28 mouse cellular contexts compared by ENCODE assay signal in genomic region chr10:96499274-96499673, GRCm38 (mm10).
DNase-seq lines count a peak whose midpoint lies in the region; ATAC-seq and TF ChIP-seq lines count a peak whose summit lies in the region.
"Had no signal": no experiment of that assay in that cellular context is flagged by ENCODE, and none has a peak within 500 bp of the region (broad histone marks: within the 10 kb centered on the region; RNA-seq: fewer than 3 reads in every experiment).

No protein-coding gene starts in this region.

- 76% methylated on average over 2 of the region's 2 CpGs for WGBS in lung, embryonic 14.5 days
- WGBS in lung, adult 2 months = 64% methylated on average over 2 of the region's 2 CpGs
- WGBS in lung, postnatal 0 days = 56% methylated on average over 2 of the region's 2 CpGs
- 88% methylated on average over 2 of the region's 2 CpGs for WGBS in midbrain, embryonic 13.5 days

- H3K4me2 ChIP-seq in lung, embryonic 14.5 days = no peak overlapping the region
- H3K4me2 ChIP-seq in lung, postnatal 0 days (replicated peaks; ENCODE audit: low read depth, low read length) = no peak overlapping the region
- no peak overlapping the region for H3K4me2 ChIP-seq in midbrain, embryonic 13.5 days (replicated peaks)
- H3K4me2 ChIP-seq: embryonic facial prominence, embryonic 12.5 days; embryonic facial prominence, embryonic 15.5 days; heart, embryonic 13.5 days; hindbrain, embryonic 14.5 days had no signal

- no peaks in the 10 kb centered on the region for H3K9me3 ChIP-seq in lung, embryonic 14.5 days (ENCODE audit: low read depth, low read length)
- no peaks in the 10 kb centered on the region for H3K9me3 ChIP-seq in lung, postnatal 0 days (ENCODE audit: low read length)
- H3K9me3 ChIP-seq in midbrain, embryonic 13.5 days = no peaks in the 10 kb centered on the region
- H3K9me3 ChIP-seq: embryonic facial prominence, embryonic 12.5 days; embryonic facial prominence, embryonic 15.5 days; heart, embryonic 13.5 days had no signal

- no peak overlapping the region for H3K9ac ChIP-seq in lung, embryonic 14.5 days
- H3K9ac ChIP-seq in lung, postnatal 0 days (replicated peaks; ENCODE audit: low read depth) = no peak overlapping the region
- no peak overlapping the region for H3K9ac ChIP-seq in midbrain, embryonic 13.5 days (replicated peaks)
- H3K9ac ChIP-seq: embryonic facial prominence, embryonic 12.5 days; embryonic facial prominence, embryonic 15.5 days; forebrain, postnatal 0 days; heart, embryonic 13.5 days; hindbrain, embryonic 14.5 days had no signal

- peak; percentile 37; the same call in 1 of the 2 replicates for TF ChIP-seq EP300 in lung, postnatal 0 days (IDR thresholded peaks at IDR 0.05)

- TF ChIP-seq CTCF in lung, embryonic 14.5 days (IDR thresholded peaks at IDR 0.05; ENCODE audit: low read depth) = no peak
- no peak for TF ChIP-seq CTCF in lung, adult 2 months (IDR thresholded peaks at IDR 0.05; ENCODE audit: insufficient read depth, low read length)
- no peak for TF ChIP-seq CTCF in lung, postnatal 0 days (IDR thresholded peaks at IDR 0.05)

- TF ChIP-seq POLR2A in lung, adult 2 months (IDR thresholded peaks at IDR 0.05; ENCODE audit: borderline replicate concordance, extremely low read depth, low read depth, low read length) = no peak

- no peak overlapping the region for H3K27ac ChIP-seq in lung, embryonic 14.5 days (ENCODE audit: low read depth)
- H3K27ac ChIP-seq in lung, postnatal 0 days (ENCODE audit: low read length) = no peak overlapping the region
- no peak overlapping the region for H3K27ac ChIP-seq in midbrain, embryonic 13.5 days
- H3K27ac ChIP-seq: embryonic facial prominence, embryonic 12.5 days; embryonic facial prominence, embryonic 15.5 days; gastrocnemius, adult 2 months; heart, embryonic 13.5 days; hindbrain, embryonic 14.5 days; hindbrain, postnatal 0 days had no signal

- H3K4me1 ChIP-seq in lung, embryonic 14.5 days (ENCODE audit: insufficient read depth) = no peaks in the 10 kb centered on the region
- H3K4me1 ChIP-seq in lung, adult 2 months (ENCODE audit: control insufficient read depth, insufficient read depth, low read length) = no peaks in the 10 kb centered on the region
- no peaks in the 10 kb centered on the region for H3K4me1 ChIP-seq in lung, postnatal 0 days (ENCODE audit: insufficient read depth, low read depth, low read length)
- H3K4me1 ChIP-seq in midbrain, embryonic 13.5 days (replicated peaks) = no peaks in the 10 kb centered on the region
- H3K4me1 ChIP-seq: embryonic facial prominence, embryonic 12.5 days; embryonic facial prominence, embryonic 15.5 days; heart, embryonic 13.5 days had no signal

- no peak overlapping the region for H3K4me3 ChIP-seq in lung, embryonic 14.5 days (ENCODE audit: low read depth, low read length)
- no peak overlapping the region for H3K4me3 ChIP-seq in lung, adult 2 months (replicated peaks; ENCODE audit: extremely low read depth, low read depth, low read length)
- H3K4me3 ChIP-seq in lung, postnatal 0 days (ENCODE audit: low read depth, low read length) = no peak overlapping the region
- H3K4me3 ChIP-seq in midbrain, embryonic 13.5 days (replicated peaks) = no peak overlapping the region
- H3K4me3 ChIP-seq: embryonic facial prominence, embryonic 12.5 days; embryonic facial prominence, embryonic 15.5 days; gastrocnemius, adult 2 months; heart, embryonic 13.5 days had no signal

- H3K36me3 ChIP-seq in lung, embryonic 14.5 days (ENCODE audit: insufficient read depth) = no peaks in the 10 kb centered on the region
- no peaks in the 10 kb centered on the region for H3K36me3 ChIP-seq in lung, postnatal 0 days (ENCODE audit: insufficient read depth, low read length)
- H3K36me3 ChIP-seq in midbrain, embryonic 13.5 days = no peaks in the 10 kb centered on the region
- H3K36me3 ChIP-seq: embryonic facial prominence, embryonic 12.5 days; embryonic facial prominence, embryonic 15.5 days; G1E; heart, embryonic 13.5 days had no signal

- no peaks in the 10 kb centered on the region for H3K27me3 ChIP-seq in lung, embryonic 14.5 days (ENCODE audit: insufficient read depth, low read length)
- H3K27me3 ChIP-seq in lung, postnatal 0 days (replicated peaks; ENCODE audit: insufficient read depth, low read length) = no peaks in the 10 kb centered on the region
- H3K27me3 ChIP-seq in midbrain, embryonic 13.5 days = no peaks in the 10 kb centered on the region
- H3K27me3 ChIP-seq: CH12.LX; embryonic facial prominence, embryonic 12.5 days; embryonic facial prominence, embryonic 15.5 days; heart, embryonic 13.5 days; Patski had no signal

- ATAC-seq in lung, embryonic 14.5 days (ENCODE audit: insufficient read depth) = peak; percentile 47; the same call in 1 of the 2 replicates
- ATAC-seq in lung, postnatal 0 days = peak; percentile 90
- ATAC-seq in midbrain, embryonic 13.5 days = no peak
- ATAC-seq: forebrain, embryonic 14.5 days; forebrain, postnatal 0 days; hindbrain, postnatal 0 days; Patski had no signal

- DNase-seq in lung, embryonic 14.5 days = peak; percentile 24
- DNase-seq in lung, adult 2 months = no peak
- peak; percentile 74 for DNase-seq in lung, postnatal 0 days (ENCODE audit: low spot score)
- DNase-seq in lung, postnatal 25 days (ENCODE audit: low spot score) = peak; percentile 44
- no peak for DNase-seq in spleen, postnatal 36 days (ENCODE audit: low spot score in 2 of 2)
- DNase-seq: adrenal gland, postnatal 10 days; adrenal gland, postnatal 36 days; B cell, adult 2 months; cerebellum, adult 11 months; cerebellum, adult 2 months; cerebellum, adult 9-11 months; cerebellum, postnatal 25 days; forebrain, postnatal 0 days; gastrocnemius, adult 2 months; gastrocnemius, postnatal 14 days; heart, adult 18-20 months; heart, postnatal 14 days; heart, postnatal 4 days had no signal

Comparison
In these comparisons a context has a peak if more than half of its experiments do, and no peak if none do; other contexts are left out.
1. DNase-seq: peak in lung, embryonic 14.5 days (single experiment), lung, postnatal 0 days (single experiment) and lung, postnatal 25 days (single experiment); none in lung, adult 2 months (single experiment) and spleen, postnatal 36 days (0 of 2).